Comparison of ENCODE assay signal across 19 mouse cellular contexts in genomic region chr3:156968764-156969163, GRCm38 (mm10).
A peak's percentile ranks its signal among the peaks of the same experiment; 100 is the strongest.
DNase-seq lines count a peak whose midpoint lies in the region; ATAC-seq and TF ChIP-seq lines count a peak whose summit lies in the region.
"Had no signal": no experiment of that assay in that cellular context is flagged by ENCODE, and none has a peak within 500 bp of the region (broad histone marks: within the 10 kb centered on the region; RNA-seq: fewer than 3 reads in every experiment).

No protein-coding gene starts in this region.

- no peak for TF ChIP-seq EP300 in lung, postnatal 0 days (IDR thresholded peaks at IDR 0.05)

- no peaks in the 10 kb centered on the region for H3K27me3 ChIP-seq in embryonic facial prominence, embryonic 14.5 days (replicated peaks; ENCODE audit: control insufficient read depth, insufficient read depth, low read length)
- H3K27me3 ChIP-seq in embryonic facial prominence, embryonic 10.5 days (replicated peaks; ENCODE audit: low read depth, poor library complexity, severe bottlenecking), result no peaks in the 10 kb centered on the region
- no peaks in the 10 kb centered on the region for H3K27me3 ChIP-seq in limb, embryonic 14.5 days (ENCODE audit: control insufficient read depth, insufficient read depth, low read length)
- H3K27me3 ChIP-seq in limb, embryonic 10.5 days (ENCODE audit: low read depth, poor library complexity, severe bottlenecking), result no peaks in the 10 kb centered on the region
- H3K27me3 ChIP-seq in lung, postnatal 0 days (replicated peaks; ENCODE audit: insufficient read depth, low read length), result no peaks in the 10 kb centered on the region
- H3K27me3 ChIP-seq: embryonic facial prominence, embryonic 12.5 days; heart, embryonic 13.5 days; hindbrain, embryonic 12.5 days had no signal

- no peak overlapping the region for H3K27ac ChIP-seq in embryonic facial prominence, embryonic 14.5 days (replicated peaks; ENCODE audit: low read depth, low read length)
- H3K27ac ChIP-seq in embryonic facial prominence, embryonic 10.5 days (replicated peaks), result no peak overlapping the region
- no peak overlapping the region for H3K27ac ChIP-seq in limb, embryonic 14.5 days (replicated peaks; ENCODE audit: low read depth, low read length)
- H3K27ac ChIP-seq in limb, embryonic 10.5 days, result no peak overlapping the region
- H3K27ac ChIP-seq in lung, postnatal 0 days (ENCODE audit: low read length), result no peak overlapping the region
- H3K27ac ChIP-seq: embryonic facial prominence, embryonic 12.5 days; forebrain, embryonic 10.5 days; heart, embryonic 13.5 days; hindbrain, embryonic 12.5 days had no signal

- no peak overlapping the region for H3K4me2 ChIP-seq in embryonic facial prominence, embryonic 14.5 days (ENCODE audit: low read depth, low read length)
- H3K4me2 ChIP-seq in limb, embryonic 14.5 days (replicated peaks; ENCODE audit: low read depth, low read length, severe bottlenecking), result no peak overlapping the region
- no peak overlapping the region for H3K4me2 ChIP-seq in lung, postnatal 0 days (replicated peaks; ENCODE audit: low read depth, low read length)
- H3K4me2 ChIP-seq: embryonic facial prominence, embryonic 12.5 days; heart, embryonic 13.5 days; hindbrain, embryonic 12.5 days had no signal

- 51% methylated on average over 2 of the region's 2 CpGs for WGBS in embryonic facial prominence, embryonic 14.5 days
- WGBS in embryonic facial prominence, embryonic 10.5 days, result 83% methylated on average over 2 of the region's 2 CpGs
- 50% methylated on average over 2 of the region's 2 CpGs for WGBS in limb, embryonic 14.5 days
- 87% methylated on average over 2 of the region's 2 CpGs for WGBS in limb, embryonic 10.5 days
- 46% methylated on average over 2 of the region's 2 CpGs for WGBS in lung, postnatal 0 days

- H3K4me3 ChIP-seq in embryonic facial prominence, embryonic 14.5 days (ENCODE audit: low read depth, low read length), result no peak overlapping the region
- H3K4me3 ChIP-seq in embryonic facial prominence, embryonic 10.5 days, result no peak overlapping the region
- H3K4me3 ChIP-seq in limb, embryonic 14.5 days (replicated peaks; ENCODE audit: low read length), result no peak overlapping the region
- H3K4me3 ChIP-seq in limb, embryonic 10.5 days, result no peak overlapping the region
- no peak overlapping the region for H3K4me3 ChIP-seq in lung, postnatal 0 days (ENCODE audit: low read depth, low read length)
- H3K4me3 ChIP-seq: embryonic facial prominence, embryonic 12.5 days; forebrain, embryonic 10.5 days; heart, embryonic 13.5 days; hindbrain, embryonic 12.5 days had no signal

- no peaks in the 10 kb centered on the region for H3K4me1 ChIP-seq in embryonic facial prominence, embryonic 14.5 days (ENCODE audit: control insufficient read depth, insufficient read depth, low read length)
- no peaks in the 10 kb centered on the region for H3K4me1 ChIP-seq in embryonic facial prominence, embryonic 10.5 days
- no peaks in the 10 kb centered on the region for H3K4me1 ChIP-seq in limb, embryonic 14.5 days (ENCODE audit: control insufficient read depth, insufficient read depth, low read length)
- H3K4me1 ChIP-seq in limb, embryonic 10.5 days, result no peaks in the 10 kb centered on the region
- no peaks in the 10 kb centered on the region for H3K4me1 ChIP-seq in lung, postnatal 0 days (ENCODE audit: insufficient read depth, low read depth, low read length)
- H3K4me1 ChIP-seq: embryonic facial prominence, embryonic 12.5 days; forebrain, embryonic 10.5 days; heart, embryonic 13.5 days; hindbrain, embryonic 12.5 days had no signal

- no peak for TF ChIP-seq POLR2A in limb, embryonic 14.5 days (IDR thresholded peaks at IDR 0.05; ENCODE audit: borderline replicate concordance, extremely low read depth, insufficient read depth, insufficient read length)

- H3K9ac ChIP-seq in embryonic facial prominence, embryonic 14.5 days (ENCODE audit: low read depth, low read length), result no peak overlapping the region
- no peak overlapping the region for H3K9ac ChIP-seq in limb, embryonic 14.5 days (ENCODE audit: low read depth, low read length, severe bottlenecking)
- H3K9ac ChIP-seq in lung, postnatal 0 days (replicated peaks; ENCODE audit: low read depth), result no peak overlapping the region
- H3K9ac ChIP-seq: embryonic facial prominence, embryonic 12.5 days; heart, embryonic 13.5 days; hindbrain, embryonic 12.5 days had no signal

- ATAC-seq in embryonic facial prominence, embryonic 14.5 days (ENCODE audit: low read depth), result no peak
- no peak for ATAC-seq in limb, embryonic 14.5 days (ENCODE audit: low FRiP score, low read depth)
- no peak for ATAC-seq in lung, postnatal 0 days
- ATAC-seq: forebrain, embryonic 14.5 days; hindbrain, embryonic 16.5 days; inflammation-experienced regulatory T-cells, adult 6 months had no signal

- TF ChIP-seq CTCF in lung, postnatal 0 days (IDR thresholded peaks at IDR 0.05), result no peak

- DNase-seq in embryonic facial prominence, embryonic 14.5 days (ENCODE audit: low spot score), result peak; percentile 79
- DNase-seq in embryonic facial prominence, embryonic 10.5 days (ENCODE audit: low spot score), result no peak
- peak; percentile 14 for DNase-seq in limb, embryonic 14.5 days (ENCODE audit: low spot score)
- no peak for DNase-seq in limb, embryonic 10.5 days (ENCODE audit: low spot score)
- peak; percentile 4 for DNase-seq in lung, postnatal 0 days (ENCODE audit: low spot score)
- no peak for DNase-seq in lung, adult 18-20 months
- DNase-seq in cerebellum, postnatal 14 days, result no peak
- DNase-seq: adrenal gland, postnatal 14 days; cerebellum, adult 18-20 months; embryo, embryonic 11 days; gastrocnemius, postnatal 10 days; heart, postnatal 4 days had no signal

- H3K36me3 ChIP-seq in embryonic facial prominence, embryonic 14.5 days (ENCODE audit: control insufficient read depth, insufficient read depth, low read length), result no peaks in the 10 kb centered on the region
- H3K36me3 ChIP-seq in embryonic facial prominence, embryonic 10.5 days (replicated peaks), result no peaks in the 10 kb centered on the region
- no peaks in the 10 kb centered on the region for H3K36me3 ChIP-seq in limb, embryonic 14.5 days (ENCODE audit: control insufficient read depth, insufficient read depth, low read length)
- no peaks in the 10 kb centered on the region for H3K36me3 ChIP-seq in limb, embryonic 10.5 days
- H3K36me3 ChIP-seq in lung, postnatal 0 days (ENCODE audit: insufficient read depth, low read length), result no peaks in the 10 kb centered on the region
- H3K36me3 ChIP-seq: embryonic facial prominence, embryonic 12.5 days; forebrain, embryonic 10.5 days; heart, embryonic 13.5 days; hindbrain, embryonic 12.5 days had no signal

- no peaks in the 10 kb centered on the region for H3K9me3 ChIP-seq in embryonic facial prominence, embryonic 14.5 days (ENCODE audit: control insufficient read depth, low read length)
- no peaks in the 10 kb centered on the region for H3K9me3 ChIP-seq in embryonic facial prominence, embryonic 10.5 days
- H3K9me3 ChIP-seq in limb, embryonic 14.5 days (ENCODE audit: control insufficient read depth, low read length), result no peaks in the 10 kb centered on the region
- H3K9me3 ChIP-seq in limb, embryonic 10.5 days (replicated peaks), result no peaks in the 10 kb centered on the region
- no peaks in the 10 kb centered on the region for H3K9me3 ChIP-seq in lung, postnatal 0 days (ENCODE audit: low read length)
- H3K9me3 ChIP-seq: embryonic facial prominence, embryonic 12.5 days; forebrain, embryonic 10.5 days; heart, embryonic 13.5 days; hindbrain, embryonic 12.5 days had no signal

Comparison
In these comparisons a context has a peak if more than half of its experiments do, and no peak if none do; other contexts are left out.
1. DNase-seq: peak in embryonic facial prominence, embryonic 14.5 days (single experiment), limb, embryonic 14.5 days (single experiment) and lung, postnatal 0 days (single experiment); none in embryonic facial prominence, embryonic 10.5 days (single experiment), limb, embryonic 10.5 days (single experiment), lung, adult 18-20 months (0 of 2) and cerebellum, postnatal 14 days (0 of 2).